Mouse (Mus musculus): ENCODE data around the gene Igfn1.

DNA sequence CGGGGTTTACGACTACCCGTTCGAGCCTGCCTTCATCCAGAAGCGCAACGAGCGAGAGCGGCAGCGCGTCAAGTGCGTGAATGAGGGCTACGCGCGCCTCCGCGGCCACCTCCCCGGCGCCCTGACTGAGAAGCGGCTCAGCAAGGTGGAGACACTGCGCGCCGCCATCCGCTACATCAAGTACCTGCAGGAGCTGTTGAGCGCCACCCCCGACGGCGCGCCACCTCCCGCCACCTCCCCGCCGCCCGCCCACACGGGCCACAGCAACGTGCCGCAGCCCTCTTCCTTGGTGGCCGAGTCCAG, 44.8 kb upstream of the Igfn1 start:
- TF ChIP-seq POLR2A (IDR thresholded peaks at IDR 0.05; ENCODE audit: low read depth, low read length): no peak
- TF ChIP-seq CTCF (IDR thresholded peaks at IDR 0.05; ENCODE audit: extremely low read depth, insufficient read depth, insufficient read length, insufficient replicate concordance): no peak
